Mouse (Mus musculus) liver, embryonic 14.5 days (tissue): ENCODE data around the gene Cmtm8. TPM values are rescaled to one million over a fixed set of nuclear protein-coding genes. Genes with fewer than 3 reads are reported as not detected.

ENCODE experiments used
- ATAC-seq: fragments of 200-750 bp; cut with Nextera tagmentation; 2 replicates; pipeline ENCODE4 v1.8.0; 2017; ENCODE audit warnings: moderate number of reproducible peaks, mild to moderate bottlenecking, moderate library complexity; ENCODE audit not compliant: insufficient read depth
- DNase-seq, 3 experiments: peaks; one replicate each; pipeline ENCODE4 v3.0.0-alpha.2; 2012 to 2013; ENCODE audit warnings: low read depth in 3 of 3, low spot score in 3 of 3
- H3K27ac ChIP-seq: fragments of 300-500 bp; sonication (generic); 2 replicates; pipeline ENCODE4 v1.5.1; 2014; ENCODE audit warnings: moderate library complexity, mild to moderate bottlenecking, control low read depth, inconsistent platforms
- H3K27me3 ChIP-seq: fragments of 300-500 bp; sonication (generic); 2 replicates; pipeline ENCODE4 v1.6.1; 2014; ENCODE audit warnings: mild to moderate bottlenecking, low read length, moderate library complexity; ENCODE audit not compliant: control insufficient read depth, insufficient read depth
- H3K36me3 ChIP-seq: fragments of 300-500 bp; sonication (generic); replicated peaks from 2 replicates; pipeline ENCODE4 v1.6.1; 2014; ENCODE audit warnings: low read depth; ENCODE audit not compliant: control insufficient read depth, insufficient read depth
- H3K4me1 ChIP-seq, 2 experiments: fragments of 200-500 bp in 1 of 2; fragments of 300-500 bp in 1 of 2; sonication (generic) in 1 of 2; replicated peaks; 2 replicates each; pipeline ENCODE4 v1.6.1; 2012 to 2014; ENCODE audit warnings: antibody characterized with exemption in 1 of 2, inconsistent platforms in 1 of 2, low read length in 1 of 2; ENCODE audit not compliant: control insufficient read depth in 2 of 2, insufficient read depth in 2 of 2
- H3K4me2 ChIP-seq: fragments of 300-500 bp; sonication (generic); 2 replicates; pipeline ENCODE4 v1.6.1; 2014; ENCODE audit warnings: low read depth, mild to moderate bottlenecking, control low read depth, moderate library complexity
- H3K4me3 ChIP-seq, 2 experiments: fragments of 200-500 bp in 1 of 2; fragments of 300-500 bp in 1 of 2; sonication (generic) in 1 of 2; 2 replicates each; pipeline ENCODE4 v1.5.1; 2012 to 2014; ENCODE audit warnings: low read depth in 2 of 2, low read length in 2 of 2, mild to moderate bottlenecking in 2 of 2, control low read depth in 1 of 2, inconsistent platforms in 1 of 2, moderate library complexity in 1 of 2; ENCODE audit not compliant: insufficient read depth in 1 of 2
- H3K9ac ChIP-seq: fragments of 300-500 bp; sonication (generic); replicated peaks from 2 replicates; pipeline ENCODE4 v1.6.1; 2014; ENCODE audit warnings: mild to moderate bottlenecking, control low read depth, moderate library complexity
- H3K9me3 ChIP-seq: fragments of 300-500 bp; sonication (generic); 2 replicates; pipeline ENCODE4 v1.6.1; 2016; ENCODE audit warnings: low read length, mixed read lengths; ENCODE audit not compliant: control insufficient read depth
- CTCF ChIP-seq: IDR thresholded peaks from 2 replicates; pipeline ENCODE4 v1.5.1; 2016; ENCODE audit warnings: antibody characterized with exemption, low read depth, control low read depth
- EP300 ChIP-seq: IDR thresholded peaks from 2 replicates; pipeline ENCODE4 v1.6.1; 2016; ENCODE audit warnings: antibody characterized with exemption, low read depth
- WGBS: fragments of 180-500 bp; shearing (Covaris S2); extraction: QIAGEN DNeasy Blood & Tissue Kit; methylation state at CpG from one replicate; pipeline ENCODE4 v1.1.7; 2014; ENCODE audit not compliant: insufficient replicate concordance; 5-methylcytosine and 5-hydroxymethylcytosine counted together
- polyA plus RNA-seq, 2 experiments: library from polyadenylated mRNA; depleted of rRNA in 1 of 2; stranded (reverse) in 1 of 2; unstranded in 1 of 2; fragments of >200 nt; fragmentation: Nextera tagmentation in 1 of 2; extraction: Ambion mirVana in 1 of 2; gene quantifications; 2 replicates each; pipeline versions ENCODE4 v1.2.1 to v1.2.3; 2012 to 2014

Cmtm8 gene
- polyA plus RNA-seq, 2 experiments = 16.2 to 24.2 TPM

DNA sequence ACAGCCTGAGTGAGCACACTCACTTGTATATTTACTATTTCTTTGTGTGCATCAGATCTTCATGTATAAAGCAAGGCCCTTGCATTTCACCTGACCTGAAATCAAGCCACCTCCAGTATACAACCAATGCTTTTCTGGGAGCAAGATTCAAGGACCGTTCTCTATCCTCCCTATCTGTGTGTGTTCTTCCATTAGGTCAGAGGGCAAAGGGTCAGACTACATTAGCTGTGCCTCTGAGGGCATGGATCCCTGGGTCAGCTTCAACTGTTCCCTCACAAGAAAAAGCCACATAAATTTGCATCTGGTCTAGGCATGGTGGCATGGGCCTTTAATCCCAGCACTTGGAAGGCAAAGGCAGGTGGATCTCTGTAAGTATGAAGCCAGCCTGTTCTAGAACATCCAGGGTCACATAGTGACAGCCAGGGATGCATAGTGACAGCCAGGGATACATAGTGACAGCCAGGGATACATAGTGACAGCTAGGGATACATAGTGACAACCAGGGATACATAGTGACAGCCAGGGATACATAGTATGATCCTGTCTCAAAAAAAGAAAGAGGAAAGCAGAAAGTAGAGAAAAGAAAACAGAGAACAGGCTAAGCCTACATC is 16.6 kb downstream of the Cmtm8 start:
- H3K9me3 ChIP-seq = no peaks in the 10 kb centered on the region
- no peak overlapping the region for H3K27ac ChIP-seq
- WGBS = 61% methylated on average over 1 of the region's 1 CpGs
- no peaks in the 10 kb centered on the region for H3K36me3 ChIP-seq
- H3K4me1 ChIP-seq = peaks cover 0 to 4% of the 10 kb centered on the region in 2 experiments; a peak in 1 of 4 replicates
- no peak overlapping the region for H3K4me3 ChIP-seq
- H3K4me2 ChIP-seq = no peak overlapping the region
- no peak for DNase-seq
- no peak for ATAC-seq
- no peak overlapping the region for H3K9ac ChIP-seq
- no peaks in the 10 kb centered on the region for H3K27me3 ChIP-seq
- TF ChIP-seq EP300 (no peak), CTCF (no peak)

DNA sequence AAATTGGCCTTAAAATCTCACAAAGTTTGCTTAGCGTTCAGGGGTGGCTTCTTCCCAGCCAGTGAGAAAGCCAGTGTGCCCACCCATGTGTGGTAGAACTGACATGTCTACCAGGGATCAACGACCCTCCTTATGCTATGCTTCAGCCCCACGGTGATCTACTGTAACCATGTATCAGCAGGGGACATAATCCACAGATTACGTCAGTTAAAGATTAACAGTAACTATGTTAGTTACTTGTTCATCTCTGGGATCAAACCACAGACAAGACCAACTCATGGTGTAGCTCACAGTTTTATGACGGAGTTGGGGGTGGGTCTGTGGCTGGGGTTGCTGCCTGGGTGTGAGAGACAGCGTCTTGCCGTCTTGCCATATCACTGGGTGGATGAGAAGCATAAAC is 19.8 kb downstream of the Cmtm8 start:
- no peaks in the 10 kb centered on the region for H3K36me3 ChIP-seq
- H3K4me3 ChIP-seq = no peak overlapping the region
- TF ChIP-seq CTCF (no peak), EP300 (no peak)
- peaks cover 0 to 5% of the 10 kb centered on the region in 2 experiments; a peak in 2 of 4 replicates for H3K4me1 ChIP-seq
- 63% methylated on average over 7 of the region's 7 CpGs for WGBS
- DNase-seq (no peak), ATAC-seq (no peak)
- no peak overlapping the region for H3K9ac ChIP-seq
- H3K9me3 ChIP-seq = no peaks in the 10 kb centered on the region
- H3K27ac ChIP-seq = no peak overlapping the region
- H3K27me3 ChIP-seq = no peaks in the 10 kb centered on the region
- H3K4me2 ChIP-seq = no peak overlapping the region

DNA sequence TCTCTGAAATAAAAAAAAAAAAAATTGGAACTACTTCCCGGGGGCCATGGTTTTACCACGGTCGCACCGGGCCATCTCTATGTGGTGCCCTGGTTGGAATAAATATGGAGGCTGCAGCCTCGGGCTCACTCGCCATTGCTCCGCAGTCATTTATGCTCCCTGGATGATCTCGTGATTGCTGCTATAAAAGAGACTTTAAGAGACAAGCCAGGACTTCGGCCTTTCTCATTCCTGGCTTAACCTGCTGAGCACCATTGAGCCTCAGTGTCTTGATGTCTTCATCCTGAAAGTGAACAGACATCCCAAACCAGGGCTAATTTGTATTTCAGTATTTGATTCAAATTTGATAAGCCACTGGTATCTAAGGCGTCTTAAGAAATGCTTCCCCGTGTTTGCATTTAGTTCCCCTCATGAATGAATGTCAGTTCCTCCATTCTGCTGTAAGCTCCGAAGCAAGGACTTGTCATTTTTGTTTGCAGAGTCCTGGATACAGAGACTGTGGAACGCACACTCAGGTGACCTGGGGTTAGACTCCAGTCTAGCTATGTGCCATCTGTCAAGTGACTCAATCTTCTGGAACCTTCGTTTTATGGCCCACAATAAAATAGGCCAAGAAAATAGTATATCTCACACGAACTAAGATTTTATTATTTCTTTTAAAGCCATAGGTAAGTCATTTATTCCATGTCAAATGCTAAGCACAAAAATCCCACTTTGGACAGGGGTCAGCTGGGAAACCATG is 22.2 kb downstream of the Cmtm8 start:
- ATAC-seq (no peak), DNase-seq (no peak)
- peaks cover 0 to 2% of the 10 kb centered on the region in 2 experiments; a peak in 2 of 4 replicates for H3K4me1 ChIP-seq
- no peak overlapping the region for H3K4me2 ChIP-seq
- H3K9me3 ChIP-seq = no peaks in the 10 kb centered on the region
- H3K27me3 ChIP-seq = no peaks in the 10 kb centered on the region
- H3K9ac ChIP-seq = no peak overlapping the region
- 66% methylated on average over 15 of the region's 15 CpGs for WGBS
- TF ChIP-seq EP300 (no peak), CTCF (no peak)
- no peaks in the 10 kb centered on the region for H3K36me3 ChIP-seq
- H3K27ac ChIP-seq = no peak overlapping the region
- no peak overlapping the region for H3K4me3 ChIP-seq

DNA sequence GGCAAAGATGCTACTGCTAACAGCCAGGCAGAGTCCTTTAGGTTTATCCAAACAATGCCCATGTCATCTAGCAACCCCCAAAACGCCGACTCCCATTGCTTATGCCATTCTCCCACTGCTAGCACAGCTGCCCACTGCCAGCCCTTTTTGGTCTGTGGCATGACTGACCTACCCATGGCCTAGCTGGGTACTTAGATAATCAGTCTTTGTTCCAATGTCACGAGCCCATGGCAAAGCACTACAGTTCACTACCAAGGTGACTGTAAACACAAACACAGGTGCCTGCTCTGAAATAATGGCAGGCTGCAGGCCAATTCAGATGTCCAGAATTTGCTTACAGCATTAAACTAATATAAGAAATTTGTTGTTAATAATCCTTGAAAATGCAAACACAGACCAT is 25.0 kb downstream of the Cmtm8 start:
- no peak for ATAC-seq
- H3K27me3 ChIP-seq = no peaks in the 10 kb centered on the region
- no peak overlapping the region for H3K4me3 ChIP-seq
- no peak for DNase-seq
- no peaks in the 10 kb centered on the region for H3K36me3 ChIP-seq
- H3K4me1 ChIP-seq = peaks cover 0 to 9% of the 10 kb centered on the region in 2 experiments; a peak in 2 of 4 replicates
- 57% methylated on average over 3 of the region's 3 CpGs for WGBS
- no peak for TF ChIP-seq EP300
- no peak for TF ChIP-seq CTCF
- no peak overlapping the region for H3K27ac ChIP-seq
- H3K9me3 ChIP-seq = no peaks in the 10 kb centered on the region
- no peak overlapping the region for H3K9ac ChIP-seq
- H3K4me2 ChIP-seq = no peak overlapping the region

DNA sequence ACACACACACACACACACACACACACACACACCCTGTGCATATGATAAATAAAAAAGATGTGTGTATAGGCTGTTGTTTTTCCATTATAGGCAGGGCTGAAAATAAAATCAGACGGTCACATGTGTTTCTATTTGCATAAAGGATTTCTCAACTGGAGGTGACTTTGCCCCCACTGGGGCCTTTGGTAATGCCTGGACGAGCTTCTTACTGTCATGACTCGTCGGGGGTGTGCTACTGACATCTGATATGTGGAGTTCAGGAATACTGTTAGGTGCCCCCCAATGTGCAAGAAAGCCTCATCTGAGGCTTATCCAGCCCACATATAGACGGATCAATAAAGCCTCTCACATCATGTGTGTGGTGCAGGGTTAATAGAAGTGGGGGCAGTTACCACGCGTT is 26.9 kb downstream of the Cmtm8 start:
- peak in 2 of 3 experiments; percentile 23 to 33 for DNase-seq
- no peak overlapping the region for H3K4me2 ChIP-seq
- no peak overlapping the region for H3K9ac ChIP-seq
- TF ChIP-seq EP300 (no peak), CTCF (no peak)
- H3K9me3 ChIP-seq = no peaks in the 10 kb centered on the region
- H3K4me3 ChIP-seq = no peak overlapping the region
- H3K27me3 ChIP-seq = no peaks in the 10 kb centered on the region
- no peak overlapping the region for H3K27ac ChIP-seq
- ATAC-seq = peak; percentile 52; the same call in 1 of the 2 replicates
- peaks cover 0 to 9% of the 10 kb centered on the region in 2 experiments; a peak in 2 of 4 replicates for H3K4me1 ChIP-seq
- no peaks in the 10 kb centered on the region for H3K36me3 ChIP-seq
- WGBS = 62% methylated on average over 7 of the region's 7 CpGs
